Mouse (Mus musculus) inflammation-experienced regulatory T-cells, adult 16 weeks (primary cell): ENCODE data around the gene Svs1. TPM values are rescaled to one million over a fixed set of nuclear protein-coding genes. Genes with fewer than 3 reads are reported as not detected.

Experiments used
- polyA plus RNA-seq: library from polyadenylated mRNA; unstranded; fragments of 100-300 nt; shearing (Covaris generic); gene quantifications from one replicate; pipeline ENCODE4 v1.2.1, GENCODE M21; 2017

Svs1 gene
- polyA plus RNA-seq: not detected

DNA sequence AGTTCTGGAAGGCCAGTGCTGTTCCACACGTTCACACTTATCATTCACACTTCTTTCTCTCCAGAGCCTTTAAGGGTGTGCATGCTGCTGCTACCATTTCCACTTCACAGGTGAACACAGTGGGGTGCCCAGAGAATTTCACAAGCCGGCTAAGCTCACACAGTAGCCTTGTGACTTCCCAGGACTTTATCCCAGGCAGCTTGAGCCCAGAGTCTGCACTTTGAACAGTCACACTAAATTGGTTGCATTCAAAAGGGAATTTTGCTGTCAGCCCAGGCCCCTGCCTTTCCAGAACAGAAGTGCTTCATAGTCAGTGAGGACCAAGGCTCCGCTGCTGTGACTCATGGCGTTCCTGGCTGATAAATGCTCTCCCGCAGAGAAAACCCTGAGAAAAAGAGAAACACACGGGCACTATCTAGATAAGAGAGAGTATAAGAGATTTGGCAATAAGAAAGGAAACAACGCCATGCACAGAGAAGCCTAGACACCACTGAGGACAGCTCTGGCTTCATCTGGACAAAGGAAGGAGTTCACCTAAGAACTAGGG, at the start of gene Svs1:
Svs1 (plus strand) TSS at position 418 of the 547 bp plus-strand sequence.

DNA sequence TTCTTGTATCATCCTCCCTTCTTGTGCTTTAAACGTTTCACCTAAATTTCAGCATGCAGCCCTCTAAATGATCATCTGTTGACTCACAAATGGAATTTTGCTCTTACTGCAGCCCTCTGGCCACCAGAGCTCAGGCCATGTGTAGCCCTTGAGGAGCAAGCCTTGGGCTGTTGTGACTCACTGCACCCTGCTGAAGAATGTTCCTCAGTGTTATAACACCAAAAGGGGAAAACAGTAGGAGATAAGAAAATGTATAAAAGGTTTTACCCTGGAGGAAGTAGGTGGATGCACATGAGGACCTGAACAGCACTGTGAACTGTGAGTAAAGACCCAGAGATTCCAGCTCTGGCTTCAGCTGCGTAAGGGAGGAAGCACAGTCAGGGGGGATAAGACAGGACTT, 12.0 kb upstream of the Svs1 start, which contains the start of gene Doxl2:
Doxl2 (plus strand) TSS at position 301 of the 400 bp plus-strand sequence.

DNA sequence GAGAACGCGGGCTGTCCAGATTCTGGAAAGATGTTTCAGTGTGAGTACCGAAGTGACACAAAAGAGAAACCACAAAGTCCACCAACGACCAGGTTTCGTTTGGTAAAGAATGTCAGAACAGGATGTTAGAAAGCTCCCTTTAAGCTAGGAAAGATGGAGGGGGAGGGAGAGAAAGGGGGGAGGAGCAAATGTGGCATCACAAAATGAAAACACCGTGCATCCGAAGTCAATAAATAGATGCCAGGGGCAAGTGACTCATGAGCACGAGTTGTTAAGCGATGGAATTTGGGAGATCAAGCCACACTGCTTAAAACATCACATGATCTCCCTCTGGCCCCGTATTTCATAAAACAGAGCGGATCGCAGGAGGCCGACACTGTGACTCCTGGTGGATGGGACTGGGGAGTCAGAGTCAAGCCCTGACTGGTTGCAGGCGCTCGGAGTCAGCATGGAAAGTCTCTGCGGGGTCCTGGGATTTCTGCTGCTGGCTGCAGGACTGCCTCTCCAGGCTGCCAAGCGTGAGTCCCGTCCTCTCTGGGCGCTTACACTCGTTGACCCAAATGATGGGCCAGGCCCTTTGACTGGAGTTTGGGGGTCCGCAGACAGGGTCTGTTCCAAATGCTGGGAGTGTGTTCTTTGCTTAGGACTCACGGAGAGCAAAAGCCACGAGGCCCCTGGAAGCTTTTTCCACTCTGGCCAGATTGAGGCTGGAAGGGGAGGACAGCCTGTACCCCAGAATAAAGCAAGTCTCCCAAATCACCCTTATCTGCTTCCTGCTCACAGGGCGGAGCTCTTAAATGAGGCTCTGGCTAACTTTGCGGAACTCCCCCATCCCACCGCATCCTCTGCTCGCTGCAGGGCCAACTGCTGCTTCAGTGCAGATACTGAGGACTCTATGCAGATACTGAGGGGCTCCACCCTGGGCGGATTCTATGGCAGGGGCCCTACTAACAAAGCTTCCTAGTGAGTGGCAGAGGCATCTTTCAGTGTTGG, 49.9 kb downstream of the Svs1 start, which contains the start of gene Gpnmb:
Gpnmb (plus strand) TSS at position 272 of the 993 bp plus-strand sequence.

Other genes starting within 250 kb of the Svs1 start
- gene Gimap1, start 247.8 kb upstream of the Svs1 start, polyA plus RNA-seq: 363 TPM
- gene Gimap5, start 240.7 kb upstream of the Svs1 start, polyA plus RNA-seq: 234 TPM
- gene Gimap3, start 216.0 kb upstream of the Svs1 start, polyA plus RNA-seq: 2,400 TPM
- gene Tmem176a, start 145.9 kb upstream of the Svs1 start, polyA plus RNA-seq: 10.3 TPM
- gene Tmem176b, start 145.4 kb upstream of the Svs1 start, polyA plus RNA-seq: 15.7 TPM
- 0.35 TPM for gene Aoc1, start 114.0 kb upstream of the Svs1 start, polyA plus RNA-seq
- not detected for gene 1600015I10Rik, start 57.0 kb upstream of the Svs1 start, polyA plus RNA-seq
- gene Doxl2, start 11.9 kb upstream of the Svs1 start, polyA plus RNA-seq: not detected
- gene Gpnmb, start 49.7 kb downstream of the Svs1 start, polyA plus RNA-seq: 2.0 TPM
- gene Malsu1, start 86.9 kb downstream of the Svs1 start, polyA plus RNA-seq: 33.0 TPM
- gene Igf2bp3, start 228.1 kb downstream of the Svs1 start, polyA plus RNA-seq: 2.6 TPM